Mouse (Mus musculus) central nervous system, embryonic 18 days (tissue): ENCODE measurements around the gene Ube2h. TPM values are rescaled to one million over a fixed set of nuclear protein-coding genes. Genes with fewer than 3 reads are reported as not detected.

Experiments
- polyA plus RNA-seq: library from polyadenylated mRNA; depleted of rRNA; stranded (reverse); fragments of >200 nt; gene quantifications from 2 replicates; pipeline ENCODE4 v1.2.3, GENCODE M21; 2012; rRNA removed

Gene Ube2h
- polyA plus RNA-seq: 64.0 and 70.0 TPM in 2 replicates

DNA sequence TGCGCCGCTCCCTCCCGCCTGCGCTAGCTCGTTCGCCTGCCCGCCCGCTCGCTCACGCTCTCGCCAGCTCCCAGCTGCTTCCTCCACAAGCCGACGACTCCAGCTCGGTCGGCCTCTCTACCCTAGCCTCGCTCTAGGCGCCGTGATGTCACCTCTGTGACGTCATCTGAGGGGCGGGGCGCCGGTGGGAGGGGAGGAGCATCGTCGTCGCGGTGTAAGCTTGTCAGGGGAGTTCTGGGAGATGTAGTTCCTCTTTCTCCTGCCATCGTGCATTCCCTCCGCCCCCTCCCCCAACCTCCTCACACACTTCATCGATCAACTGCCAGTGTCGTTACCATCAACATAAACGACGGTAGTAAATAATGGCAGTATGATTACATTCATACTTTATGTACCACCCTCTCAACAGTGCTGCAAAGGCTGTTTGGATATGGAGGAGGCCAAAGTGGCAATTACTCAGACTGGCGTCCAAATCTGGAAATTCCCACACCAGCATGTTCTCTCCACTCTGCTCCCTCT is at the start of gene Ube2h:
Gene Ube2h (minus strand): TSS at position 141 of the 519 bp plus-strand sequence.

Other genes starting within 250 kb of the Ube2h start
- 44.8 and 45.1 TPM in 2 replicates for gene Zc3hc1, start 86.5 kb upstream of the Ube2h start, polyA plus RNA-seq
- 113 and 118 TPM in 2 replicates for gene Klhdc10, start 97.3 kb upstream of the Ube2h start, polyA plus RNA-seq
- gene Tmem209, start 205.2 kb upstream of the Ube2h start, polyA plus RNA-seq: 31.4 and 35.0 TPM in 2 replicates
- 0.09 and 0.11 TPM in 2 replicates for gene Ssmem1, start 205.3 kb upstream of the Ube2h start, polyA plus RNA-seq
- 5.3 and 5.7 TPM in 2 replicates for gene Cpa2, start 237.0 kb upstream of the Ube2h start, polyA plus RNA-seq